Mouse (Mus musculus): ENCODE measurements around the gene Astn2. TPM values are rescaled to one million over a fixed set of nuclear protein-coding genes. Genes with fewer than 3 reads are reported as not detected.

The Astn2 gene
- polyA plus RNA-seq, 1 experiment from 2014 or later = 0.69 TPM

GRCm38 (mm10) chr4:66330600-66331285 lies 73.7 kb downstream of the Astn2 start:
- Histone ChIP-seq H3K9ac (replicated peaks; ENCODE audit: low read depth) (no peak overlapping the region), H3K4me3 (ENCODE audit: low read depth, low read length) (no peak overlapping the region), H3K36me3 (ENCODE audit: insufficient read depth, low read length) (no peaks in the 10 kb centered on the region), H3K9me3 (ENCODE audit: low read length) (no peaks in the 10 kb centered on the region), H3K4me2 (replicated peaks; ENCODE audit: low read depth, low read length) (no peak overlapping the region), H3K27me3 (replicated peaks; ENCODE audit: insufficient read depth, low read length) (no peaks in the 10 kb centered on the region), H3K27ac (ENCODE audit: low read length) (no peak overlapping the region), H3K4me1 (ENCODE audit: insufficient read depth, low read depth, low read length) (no peaks in the 10 kb centered on the region)
- 40% methylated on average over 4 of the region's 4 CpGs for whole genome bisulfite sequencing
- no peak for DNase-seq (ENCODE audit: low spot score)
- TF ChIP-seq EP300 (IDR thresholded peaks at IDR 0.05) (no peak), CTCF (IDR thresholded peaks at IDR 0.05) (no peak)
- no peak for ATAC-seq

- DNase-seq (ENCODE audit: low spot score) (no peak), ATAC-seq (no peak)
- H3K27ac ChIP-seq (ENCODE audit: low read length) = no peak overlapping the region
- no peaks in the 10 kb centered on the region for H3K27me3 ChIP-seq (replicated peaks; ENCODE audit: insufficient read depth, low read length)
- H3K9me3 ChIP-seq (ENCODE audit: low read length) = no peaks in the 10 kb centered on the region
- no peaks in the 10 kb centered on the region for H3K36me3 ChIP-seq (ENCODE audit: insufficient read depth, low read length)
- H3K4me2 ChIP-seq (replicated peaks; ENCODE audit: low read depth, low read length) = no peak overlapping the region
- H3K4me3 ChIP-seq (ENCODE audit: low read depth, low read length) = no peak overlapping the region
- H3K9ac ChIP-seq (replicated peaks; ENCODE audit: low read depth) = no peak overlapping the region
- no peaks in the 10 kb centered on the region for H3K4me1 ChIP-seq (ENCODE audit: insufficient read depth, low read depth, low read length)
- TF ChIP-seq CTCF (IDR thresholded peaks at IDR 0.05) = no peak
- TF ChIP-seq EP300 (IDR thresholded peaks at IDR 0.05) = no peak
- WGBS = 89% methylated on average over 2 of the region's 2 CpGs
Measured at GRCm38 (mm10) chr4:66321051-66321450, 83.4 kb downstream of the Astn2 start.

GRCm38 (mm10) chr4:66314806-66315484 lies 89.5 kb downstream of the Astn2 start:
- H3K4me3 ChIP-seq (ENCODE audit: low read depth, low read length) = no peak overlapping the region
- WGBS = 34% methylated on average over 8 of the region's 8 CpGs
- no peak for DNase-seq (ENCODE audit: low spot score)
- no peaks in the 10 kb centered on the region for H3K9me3 ChIP-seq (ENCODE audit: low read length)
- no peaks in the 10 kb centered on the region for H3K27me3 ChIP-seq (replicated peaks; ENCODE audit: insufficient read depth, low read length)
- H3K27ac ChIP-seq (ENCODE audit: low read length) = no peak overlapping the region
- H3K4me2 ChIP-seq (replicated peaks; ENCODE audit: low read depth, low read length) = no peak overlapping the region
- H3K36me3 ChIP-seq (ENCODE audit: insufficient read depth, low read length) = no peaks in the 10 kb centered on the region
- TF ChIP-seq CTCF (IDR thresholded peaks at IDR 0.05) = no peak
- no peak overlapping the region for H3K9ac ChIP-seq (replicated peaks; ENCODE audit: low read depth)
- no peaks in the 10 kb centered on the region for H3K4me1 ChIP-seq (ENCODE audit: insufficient read depth, low read depth, low read length)
- ATAC-seq = no peak

GRCm38 (mm10) chr4:66312733-66313132 lies 91.7 kb downstream of the Astn2 start:
- H3K4me1 ChIP-seq (ENCODE audit: insufficient read depth, low read depth, low read length) = no peaks in the 10 kb centered on the region
- no peaks in the 10 kb centered on the region for H3K9me3 ChIP-seq (ENCODE audit: low read length)
- WGBS = 45% methylated on average over 1 of the region's 1 CpGs
- H3K27me3 ChIP-seq (replicated peaks; ENCODE audit: insufficient read depth, low read length) = no peaks in the 10 kb centered on the region
- H3K9ac ChIP-seq (replicated peaks; ENCODE audit: low read depth) = no peak overlapping the region
- no peaks in the 10 kb centered on the region for H3K36me3 ChIP-seq (ENCODE audit: insufficient read depth, low read length)
- H3K4me2 ChIP-seq (replicated peaks; ENCODE audit: low read depth, low read length) = no peak overlapping the region
- TF ChIP-seq CTCF (IDR thresholded peaks at IDR 0.05) (no peak), EP300 (IDR thresholded peaks at IDR 0.05) (no peak)
- H3K27ac ChIP-seq (ENCODE audit: low read length) = no peak overlapping the region
- DNase-seq (ENCODE audit: low spot score) (no peak), ATAC-seq (no peak)
- H3K4me3 ChIP-seq (ENCODE audit: low read depth, low read length) = no peak overlapping the region

GRCm38 (mm10) chr4:66310315-66311020 lies 93.9 kb downstream of the Astn2 start:
- WGBS = 91% methylated on average over 7 of the region's 7 CpGs
- no peaks in the 10 kb centered on the region for H3K4me1 ChIP-seq (ENCODE audit: insufficient read depth, low read depth, low read length)
- H3K9me3 ChIP-seq (ENCODE audit: low read length) = no peaks in the 10 kb centered on the region
- ATAC-seq = no peak
- H3K36me3 ChIP-seq (ENCODE audit: insufficient read depth, low read length) = no peaks in the 10 kb centered on the region
- no peak overlapping the region for H3K4me2 ChIP-seq (replicated peaks; ENCODE audit: low read depth, low read length)
- no peaks in the 10 kb centered on the region for H3K27me3 ChIP-seq (replicated peaks; ENCODE audit: insufficient read depth, low read length)
- no peak overlapping the region for H3K4me3 ChIP-seq (ENCODE audit: low read depth, low read length)
- TF ChIP-seq CTCF (IDR thresholded peaks at IDR 0.05) (no peak), EP300 (IDR thresholded peaks at IDR 0.05) (no peak)
- no peak overlapping the region for H3K27ac ChIP-seq (ENCODE audit: low read length)
- no peak overlapping the region for H3K9ac ChIP-seq (replicated peaks; ENCODE audit: low read depth)
- DNase-seq (ENCODE audit: low spot score) = no peak

GRCm38 (mm10) chr4:66306377-66306776 lies 98.0 kb downstream of the Astn2 start:
- H3K9ac ChIP-seq (replicated peaks; ENCODE audit: low read depth) = no peak overlapping the region
- no peaks in the 10 kb centered on the region for H3K27me3 ChIP-seq (replicated peaks; ENCODE audit: insufficient read depth, low read length)
- DNase-seq (ENCODE audit: low spot score) (no peak), ATAC-seq (no peak)
- no peak overlapping the region for H3K4me2 ChIP-seq (replicated peaks; ENCODE audit: low read depth, low read length)
- no peaks in the 10 kb centered on the region for H3K4me1 ChIP-seq (ENCODE audit: insufficient read depth, low read depth, low read length)
- no peak for TF ChIP-seq EP300 (IDR thresholded peaks at IDR 0.05)
- no peak for TF ChIP-seq CTCF (IDR thresholded peaks at IDR 0.05)
- H3K27ac ChIP-seq (ENCODE audit: low read length) = no peak overlapping the region
- H3K4me3 ChIP-seq (ENCODE audit: low read depth, low read length) = no peak overlapping the region
- H3K36me3 ChIP-seq (ENCODE audit: insufficient read depth, low read length) = no peaks in the 10 kb centered on the region
- no peaks in the 10 kb centered on the region for H3K9me3 ChIP-seq (ENCODE audit: low read length)
- WGBS = 72% methylated on average over 6 of the region's 6 CpGs
